ENCODE assay signal across 12 mouse cellular contexts in the genomic region with DNA sequence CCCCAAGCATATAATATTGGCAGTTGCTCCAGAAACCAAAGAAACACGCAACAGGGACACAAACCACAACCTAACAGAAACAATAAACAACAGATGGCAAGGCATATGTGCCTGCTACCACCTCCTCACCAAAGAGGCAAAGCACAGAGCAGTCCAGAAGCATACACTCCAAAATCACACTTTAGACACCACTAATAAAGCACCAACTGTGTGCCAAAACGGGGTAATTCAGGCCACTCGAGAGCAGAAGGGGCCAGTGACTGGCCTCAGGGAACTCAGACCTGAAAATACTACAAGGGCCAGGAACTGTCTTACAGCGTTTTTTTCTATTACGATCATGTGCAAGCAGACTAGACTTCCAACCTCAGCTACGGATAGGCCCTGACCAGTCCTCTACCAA. TPM values are rescaled to one million over a fixed set of nuclear protein-coding genes. Genes with fewer than 3 reads are reported as not detected.
DNase-seq lines count a peak whose midpoint lies in the region; ATAC-seq and TF ChIP-seq lines count a peak whose summit lies in the region.
"Had no signal": no experiment of that assay in that cellular context is flagged by ENCODE, and none has a peak within 500 bp of the region (broad histone marks: within the 10 kb centered on the region; RNA-seq: fewer than 3 reads in every experiment).

No protein-coding gene starts in this region.

- no peaks in the 10 kb centered on the region for H3K27me3 ChIP-seq in intestine, embryonic 16.5 days (replicated peaks; ENCODE audit: control insufficient read depth, insufficient read depth, low read length)
- no peaks in the 10 kb centered on the region for H3K27me3 ChIP-seq in intestine, embryonic 15.5 days (replicated peaks)
- no peaks in the 10 kb centered on the region for H3K27me3 ChIP-seq in cerebellum, adult 2 months (ENCODE audit: control insufficient read depth, insufficient read depth, low read length)
- H3K27me3 ChIP-seq in liver, embryonic 13.5 days, result peaks cover 6% of the 10 kb centered on the region; the same call in 1 of the 2 replicates
- H3K27me3 ChIP-seq: neural tube, embryonic 12.5 days; Patski had no signal

- no peak for TF ChIP-seq POLR2A in cerebellum, adult 2 months (IDR thresholded peaks at IDR 0.05; ENCODE audit: borderline replicate concordance, insufficient read depth, low read length)

- H3K36me3 ChIP-seq in intestine, embryonic 16.5 days (ENCODE audit: control insufficient read depth, insufficient read depth, low read length), result no peaks in the 10 kb centered on the region
- no peaks in the 10 kb centered on the region for H3K36me3 ChIP-seq in intestine, embryonic 15.5 days
- no peaks in the 10 kb centered on the region for H3K36me3 ChIP-seq in liver, embryonic 13.5 days
- H3K36me3 ChIP-seq: neural tube, embryonic 12.5 days had no signal

- no peak for TF ChIP-seq CTCF in cerebellum, adult 2 months (IDR thresholded peaks at IDR 0.05; ENCODE audit: borderline replicate concordance, insufficient read depth, low read depth, low read length)

- ATAC-seq in cerebellum, adult (ENCODE audit: insufficient number of reproducible peaks, low FRiP score, low TSS enrichment), result peak; percentile 72
- ATAC-seq in intestine, embryonic 16.5 days, result no peak
- no peak for ATAC-seq in intestine, embryonic 15.5 days
- ATAC-seq in liver, embryonic 13.5 days (ENCODE audit: low read depth), result no peak
- ATAC-seq: Patski had no signal

- no peak for DNase-seq in cerebellum, postnatal 4 days (ENCODE audit: low spot score in 2 of 2)
- peak; percentile 72 to 87 for DNase-seq in cerebellum, adult 2 months
- DNase-seq in liver, embryonic 13.5 days, result no peak
- DNase-seq in left cerebral cortex, postnatal 4 days, result no peak
- DNase-seq in adrenal gland, adult (ENCODE audit: inconsistent age in 2 of 2, low spot score in 1 of 2), result no peak
- DNase-seq: kidney, adult 11 months had no signal

- no peak overlapping the region for H3K4me3 ChIP-seq in intestine, embryonic 16.5 days (ENCODE audit: low read length)
- no peak overlapping the region for H3K4me3 ChIP-seq in intestine, embryonic 15.5 days (replicated peaks)
- no peak overlapping the region for H3K4me3 ChIP-seq in cerebellum, adult 2 months (replicated peaks; ENCODE audit: insufficient read depth, low read depth, low read length)
- no peak overlapping the region for H3K4me3 ChIP-seq in liver, embryonic 13.5 days (replicated peaks)
- H3K4me3 ChIP-seq: neural tube, embryonic 12.5 days had no signal

- H3K4me2 ChIP-seq in intestine, embryonic 16.5 days (ENCODE audit: low read depth, low read length), result no peak overlapping the region
- H3K4me2 ChIP-seq in intestine, embryonic 15.5 days (replicated peaks), result no peak overlapping the region
- peak overlapping the region; percentile 19; the same call in 1 of the 2 replicates for H3K4me2 ChIP-seq in liver, embryonic 13.5 days
- H3K4me2 ChIP-seq: neural tube, embryonic 12.5 days had no signal

- intact Hi-C loops in left cerebral cortex, postnatal 4 days (cut with DNase I), result no loop called here

- H3K4me1 ChIP-seq in intestine, embryonic 16.5 days (ENCODE audit: control insufficient read depth, insufficient read depth, low read length), result peaks cover 70% of the 10 kb centered on the region
- H3K4me1 ChIP-seq in intestine, embryonic 15.5 days (replicated peaks), result peaks cover 77% of the 10 kb centered on the region
- peaks cover 40% of the 10 kb centered on the region for H3K4me1 ChIP-seq in cerebellum, adult 2 months (ENCODE audit: control insufficient read depth, insufficient read depth, low read length)
- peaks cover 81% of the 10 kb centered on the region for H3K4me1 ChIP-seq in liver, embryonic 13.5 days (replicated peaks)

- WGBS in intestine, embryonic 16.5 days, result 62% methylated on average over 6 of the region's 6 CpGs
- 61% methylated on average over 6 of the region's 6 CpGs for WGBS in intestine, embryonic 15.5 days
- 17% methylated on average over 6 of the region's 6 CpGs for WGBS in cerebellum, adult 2 months
- WGBS in liver, embryonic 13.5 days (ENCODE audit: insufficient replicate concordance), result 65% methylated on average over 6 of the region's 6 CpGs

- no peaks in the 10 kb centered on the region for H3K9me3 ChIP-seq in intestine, embryonic 16.5 days (ENCODE audit: control insufficient read depth, low read length)
- no peaks in the 10 kb centered on the region for H3K9me3 ChIP-seq in intestine, embryonic 15.5 days
- H3K9me3 ChIP-seq in liver, embryonic 13.5 days (replicated peaks), result no peaks in the 10 kb centered on the region
- H3K9me3 ChIP-seq: neural tube, embryonic 12.5 days had no signal

- H3K27ac ChIP-seq in intestine, embryonic 16.5 days (ENCODE audit: low read length), result 0 out of 2 replicates have a peak overlapping the region, but pooled peaks have one; percentile 30
- no peak overlapping the region for H3K27ac ChIP-seq in intestine, embryonic 15.5 days
- peak overlapping the region; percentile 89 for H3K27ac ChIP-seq in cerebellum, adult 2 months (ENCODE audit: insufficient read depth, low read length)
- H3K27ac ChIP-seq in liver, embryonic 13.5 days, result peak overlapping the region; percentile 58
- H3K27ac ChIP-seq: macrophage; neural tube, embryonic 12.5 days had no signal

- H3K9ac ChIP-seq in intestine, embryonic 16.5 days (ENCODE audit: low read depth, low read length), result no peak overlapping the region
- H3K9ac ChIP-seq in intestine, embryonic 15.5 days, result no peak overlapping the region
- H3K9ac ChIP-seq in liver, embryonic 13.5 days, result no peak overlapping the region
- H3K9ac ChIP-seq: neural tube, embryonic 12.5 days had no signal

RNA-seq across cellular contexts. Expression of gene Lrig1, which starts 14.3 kb away (rescaled TPM):
- polyA plus RNA-seq in intestine, embryonic 16.5 days (2015; fragmentation: Nextera tagmentation; extraction: Ambion mirVana), result 11.8 and 14.7 TPM in 2 replicates
- polyA plus RNA-seq in intestine, embryonic 15.5 days (2015; fragmentation: Nextera tagmentation; extraction: Ambion mirVana), result 17.1 and 19.5 TPM in 2 replicates
- polyA plus RNA-seq in cerebellum, adult 2 months (2012; rRNA removed), result 84.5 and 86.2 TPM in 2 replicates
- 1.5 and 1.6 TPM in 2 replicates for polyA plus RNA-seq in liver, embryonic 13.5 days (2015; fragmentation: Nextera tagmentation; extraction: Ambion mirVana)
- 10 to 100 TPM; 28.3 to 32.8 TPM for total RNA-seq in left cerebral cortex, postnatal 4 days (2021)

Comparison
In these comparisons a context has a peak if more than half of its experiments do, and no peak if none do; other contexts are left out.
1. DNase-seq: peak in cerebellum, adult 2 months (2 of 2); none in cerebellum, postnatal 4 days (0 of 2), liver, embryonic 13.5 days (single experiment), left cerebral cortex, postnatal 4 days (single experiment) and adrenal gland, adult (0 of 2).